In genomic region chr7:89215714-89216113, GRCm38 (mm10) we compare ENCODE assay signal across 9 mouse cellular contexts.
DNase-seq lines count a peak whose midpoint lies in the region; ATAC-seq lines count a peak whose summit lies in the region.
"Had no signal": no experiment of that assay in that cellular context is flagged by ENCODE, and none has a peak within 500 bp of the region (broad histone marks: within the 10 kb centered on the region; RNA-seq: fewer than 3 reads in every experiment).

No protein-coding gene starts in this region.

- no peak overlapping the region for H3K9ac ChIP-seq in liver, embryonic 11.5 days (ENCODE audit: low read depth, low read length)

- 55% methylated on average over 7 of the region's 7 CpGs for WGBS in liver, embryonic 11.5 days

- intact Hi-C loops in left cerebral cortex, postnatal 4 days (cut with DNase I): no loop called here

- no peaks in the 10 kb centered on the region for H3K27me3 ChIP-seq in liver, embryonic 11.5 days (replicated peaks; ENCODE audit: control insufficient read depth, insufficient read depth, low read length)

- ATAC-seq in frontal cortex, adult (ENCODE audit: low TSS enrichment): 0 out of 2 replicates have a peak, but pooled peaks have one; percentile 9
- ATAC-seq in liver, embryonic 11.5 days (replicated peaks; ENCODE audit: low FRiP score): no peak; the same call in 1 of the 2 replicates
- ATAC-seq in megakaryocyte, adult 5-6 weeks (ENCODE audit: poor library complexity, severe bottlenecking): peak; percentile 90

- H3K36me3 ChIP-seq in liver, embryonic 11.5 days (ENCODE audit: control insufficient read depth, insufficient read depth, low read length): no peaks in the 10 kb centered on the region

- no peak overlapping the region for H3K4me3 ChIP-seq in liver, embryonic 11.5 days (ENCODE audit: low read depth, low read length)

- no peak for DNase-seq in frontal cortex, adult 2 months (ENCODE audit: extremely low spot score in 1 of 2, low spot score in 1 of 2)
- DNase-seq in liver (peak; percentile 5), adipocyte (ENCODE audit: low spot score) (peak; percentile 26)
- no peak for DNase-seq in liver, embryonic 11.5 days (ENCODE audit: low spot score)
- DNase-seq in left cerebral cortex, postnatal 4 days: no peak
- no peak for DNase-seq in layer of hippocampus, postnatal 36 days
- DNase-seq: kidney, adult 9 months had no signal

- H3K27ac ChIP-seq in liver, embryonic 11.5 days (ENCODE audit: low read depth, low read length): no peak overlapping the region

- H3K9me3 ChIP-seq in liver, embryonic 11.5 days (ENCODE audit: control insufficient read depth, low read length): no peaks in the 10 kb centered on the region

- H3K4me2 ChIP-seq in liver, embryonic 11.5 days: no peak overlapping the region

- H3K4me1 ChIP-seq in liver, embryonic 11.5 days (replicated peaks; ENCODE audit: control insufficient read depth, insufficient read depth, low read length): peaks cover 6% of the 10 kb centered on the region

Comparison
In these comparisons a context has a peak if more than half of its experiments do, and no peak if none do; other contexts are left out.
1. DNase-seq: peak in liver (single experiment) and adipocyte (single experiment); none in frontal cortex, adult 2 months (0 of 2), liver, embryonic 11.5 days (single experiment), left cerebral cortex, postnatal 4 days (single experiment) and layer of hippocampus, postnatal 36 days (0 of 2).